Mouse (Mus musculus) hindbrain, embryonic 14.5 days (tissue): ENCODE measurements around the gene Crisp3. TPM values are rescaled to one million over a fixed set of nuclear protein-coding genes. Genes with fewer than 3 reads are reported as not detected.
"Not testable (repeated sequence)": the region's sequence is repeated elsewhere in the genome, so short reads cannot be mapped to it uniquely, and the experiment has no call there.

Experiments used
- ATAC-seq: fragments of 200-750 bp; cut with Nextera tagmentation; 2 replicates; pipeline ENCODE4 v1.8.0; 2017; ENCODE audit warnings: moderate number of reproducible peaks, mild to moderate bottlenecking, moderate TSS enrichment, moderate library complexity; ENCODE audit not compliant: low FRiP score
- DNase-seq: peaks from one replicate; pipeline ENCODE4 v3.0.0-alpha.2; 2015; ENCODE audit warnings: low spot score
- H3K27ac ChIP-seq: fragments of 300-500 bp; sonication (generic); 2 replicates; pipeline ENCODE4 v1.5.1; 2014; ENCODE audit warnings: mild to moderate bottlenecking, moderate library complexity
- H3K27me3 ChIP-seq: fragments of 300-500 bp; sonication (generic); 2 replicates; pipeline ENCODE4 v1.6.1; 2014; ENCODE audit warnings: mild to moderate bottlenecking, low read length, mixed read lengths; ENCODE audit not compliant: control insufficient read depth, insufficient read depth
- H3K36me3 ChIP-seq: fragments of 300-500 bp; sonication (generic); replicated peaks from 2 replicates; pipeline ENCODE4 v1.6.1; 2014; ENCODE audit not compliant: control insufficient read depth, insufficient read depth
- H3K4me1 ChIP-seq: fragments of 300-500 bp; sonication (generic); replicated peaks from 2 replicates; pipeline ENCODE4 v1.6.1; 2014; ENCODE audit warnings: antibody characterized with exemption, low read length, mixed read lengths; ENCODE audit not compliant: control insufficient read depth, insufficient read depth
- H3K4me2 ChIP-seq: fragments of 300-500 bp; sonication (generic); replicated peaks from 2 replicates; pipeline ENCODE4 v1.6.1; 2014; ENCODE audit warnings: mild to moderate bottlenecking, moderate library complexity
- H3K4me3 ChIP-seq: fragments of 300-500 bp; sonication (generic); replicated peaks from 2 replicates; pipeline ENCODE4 v1.5.1; 2014; ENCODE audit warnings: mild to moderate bottlenecking, low read length
- H3K9ac ChIP-seq: fragments of 300-500 bp; sonication (generic); 2 replicates; pipeline ENCODE4 v1.6.1; 2014
- H3K9me3 ChIP-seq: fragments of 300-500 bp; sonication (generic); 2 replicates; pipeline ENCODE4 v1.6.1; 2016; ENCODE audit warnings: low read length; ENCODE audit not compliant: control insufficient read depth
- WGBS: fragments of 180-500 bp; shearing (Covaris S2); extraction: QIAGEN DNeasy Blood & Tissue Kit; methylation state at CpG from one replicate; pipeline ENCODE4 v1.1.7; 2014; 5-methylcytosine and 5-hydroxymethylcytosine counted together
- polyA plus RNA-seq: library from polyadenylated mRNA; unstranded; fragments of >200 nt; fragmentation: Nextera tagmentation; extraction: Ambion mirVana; gene quantifications from 2 replicates; pipeline ENCODE4 v1.2.1, GENCODE M21; 2014

Gene Crisp3
- polyA plus RNA-seq, result not detected in 2 replicates

GRCm38 (mm10) chr17:40242135-40242534, at the start of gene Crisp3:
Gene Crisp3, minus strand, starts transcription at chr17:40242288.
- Histone ChIP-seq H3K36me3 (no peaks in the 10 kb centered on the region), H3K9ac (no peak within 1 kb of the TSS), H3K4me2 (no peak within 1 kb of the TSS), H3K27ac (no peak within 1 kb of the TSS), H3K27me3 (no peaks in the 10 kb centered on the region), H3K4me1 (no peaks in the 10 kb centered on the region), H3K4me3 (no peak within 1 kb of the TSS), H3K9me3 (no peaks in the 10 kb centered on the region)
- no peak for DNase-seq
- ATAC-seq, result no peak

GRCm38 (mm10) chr17:40285435-40285834, 43.3 kb upstream of the Crisp3 start:
- H3K4me3 ChIP-seq, result no peak overlapping the region

DNA sequence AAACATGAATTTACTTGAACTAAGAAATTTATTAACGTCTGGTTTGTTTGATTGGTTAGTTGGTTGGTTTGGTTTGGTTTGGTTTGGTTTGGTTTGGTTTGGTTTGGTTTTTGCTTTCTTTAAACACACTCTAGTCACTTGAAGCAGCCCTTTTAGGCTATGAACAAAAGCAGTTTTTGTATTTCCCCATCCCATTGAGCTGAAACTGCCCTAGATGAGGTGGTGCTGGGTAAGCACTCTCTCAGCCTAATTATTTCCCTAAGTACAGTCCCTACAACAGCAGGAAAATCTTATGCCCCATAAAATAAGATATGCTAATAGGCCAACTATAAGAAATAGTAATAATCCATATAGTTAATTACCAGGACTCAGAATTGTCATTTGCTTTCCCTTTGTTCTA, 33.4 kb upstream of the Crisp3 start:
- no peak overlapping the region for H3K4me3 ChIP-seq
- WGBS, result 74% methylated on average over 1 of the region's 1 CpGs
- no peak for ATAC-seq
- H3K27me3 ChIP-seq, result no peaks in the 10 kb centered on the region
- DNase-seq, result no peak
- H3K27ac ChIP-seq, result no peak overlapping the region
- H3K9ac ChIP-seq, result no peak overlapping the region
- no peak overlapping the region for H3K4me2 ChIP-seq
- H3K9me3 ChIP-seq, result no peaks in the 10 kb centered on the region
- no peaks in the 10 kb centered on the region for H3K36me3 ChIP-seq
- no peaks in the 10 kb centered on the region for H3K4me1 ChIP-seq

More at GRCm38 (mm10) chr17:40285435-40285834, 43.3 kb upstream of the Crisp3 start:
- no peak overlapping the region for H3K4me2 ChIP-seq
- no peak overlapping the region for H3K9ac ChIP-seq
- 73% methylated on average over 2 of the region's 2 CpGs for WGBS
- no peak for ATAC-seq
- no peaks in the 10 kb centered on the region for H3K4me1 ChIP-seq
- no peaks in the 10 kb centered on the region for H3K9me3 ChIP-seq
- H3K27ac ChIP-seq, result no peak overlapping the region
- peak; percentile 26 for DNase-seq
- no peaks in the 10 kb centered on the region for H3K36me3 ChIP-seq
- H3K27me3 ChIP-seq, result no peaks in the 10 kb centered on the region

- no peak for DNase-seq
- H3K9me3 ChIP-seq, result no peaks in the 10 kb centered on the region
- H3K36me3 ChIP-seq, result no peaks in the 10 kb centered on the region
- no peak for ATAC-seq
- no peak overlapping the region for H3K27ac ChIP-seq
- H3K27me3 ChIP-seq, result no peaks in the 10 kb centered on the region
- H3K4me2 ChIP-seq, result no peak overlapping the region
- H3K4me3 ChIP-seq, result no peak overlapping the region
- no peaks in the 10 kb centered on the region for H3K4me1 ChIP-seq
- no peak overlapping the region for H3K9ac ChIP-seq
- WGBS, result 45% methylated on average over 1 of the region's 1 CpGs
These were observed 32.9 kb upstream of the Crisp3 start for GRCm38 (mm10) chr17:40274906-40275470.

DNA sequence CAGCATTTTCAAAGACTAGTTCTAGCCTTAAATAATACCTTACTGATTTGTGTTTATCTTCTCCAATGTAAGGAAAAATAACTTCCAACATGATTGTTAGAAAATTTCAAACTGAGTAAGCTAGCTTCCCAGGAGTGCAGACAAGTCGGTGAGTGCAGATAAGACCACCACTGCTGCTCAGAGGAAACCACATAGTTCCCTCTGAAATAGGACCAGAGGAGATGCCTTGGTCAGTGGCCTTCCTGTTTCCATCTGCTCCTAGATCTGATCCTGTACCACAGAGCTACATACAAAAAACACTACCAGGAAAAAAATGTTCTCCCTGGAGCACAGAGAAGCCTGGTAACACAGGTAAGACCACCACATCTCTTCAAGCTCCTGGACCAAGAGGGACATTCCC, 10.4 kb upstream of the Crisp3 start:
- DNase-seq, result no peak
- no peak for ATAC-seq
- H3K36me3 ChIP-seq, result no peaks in the 10 kb centered on the region
- no peak overlapping the region for H3K4me3 ChIP-seq
- 83% methylated on average over 1 of the region's 1 CpGs for WGBS
- no peaks in the 10 kb centered on the region for H3K27me3 ChIP-seq
- no peak overlapping the region for H3K27ac ChIP-seq
- no peaks in the 10 kb centered on the region for H3K9me3 ChIP-seq
- H3K9ac ChIP-seq, result no peak overlapping the region
- H3K4me2 ChIP-seq, result no peak overlapping the region
- H3K4me1 ChIP-seq, result no peaks in the 10 kb centered on the region

DNA sequence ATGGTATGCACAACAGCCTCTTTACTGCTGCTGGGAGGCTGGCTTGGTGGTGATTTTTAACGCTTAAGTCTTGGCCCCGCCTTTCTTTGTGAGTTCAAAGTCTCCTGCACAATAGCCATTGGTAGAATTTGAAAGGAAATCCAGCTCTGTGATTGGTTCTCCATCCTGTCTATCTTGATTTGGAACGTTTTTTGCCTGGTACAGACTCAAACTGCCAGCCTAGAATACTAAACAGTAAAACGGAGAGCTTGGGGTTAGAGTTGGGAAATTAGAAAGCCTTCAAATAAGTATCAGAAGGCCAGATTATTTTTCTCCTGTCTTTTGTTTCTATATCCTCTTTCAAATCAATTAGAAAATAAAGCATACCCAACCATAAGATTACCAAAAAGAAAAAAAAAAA, 33.5 kb downstream of the Crisp3 start, which contains the start of gene Pgk2:
Pgk2 (minus strand) TSS at position 101 of the 400 bp plus-strand sequence.
- DNase-seq, result no peak
- H3K4me2 ChIP-seq, result no peak within 1 kb of the TSS
- ATAC-seq, result no peak
- no peaks in the 10 kb centered on the region for H3K27me3 ChIP-seq
- no peak within 1 kb of the TSS for H3K27ac ChIP-seq
- H3K9me3 ChIP-seq, result no peaks in the 10 kb centered on the region
- no peaks in the 10 kb centered on the region for H3K36me3 ChIP-seq
- H3K4me1 ChIP-seq, result no peaks in the 10 kb centered on the region
- WGBS, result 82% methylated on average over 4 of the region's 4 CpGs
- H3K4me3 ChIP-seq, result no peak within 1 kb of the TSS
- H3K9ac ChIP-seq, result no peak within 1 kb of the TSS

GRCm38 (mm10) chr17:40201803-40202202, 40.3 kb downstream of the Crisp3 start:
- H3K4me1 ChIP-seq, H3K4me2 ChIP-seq, H3K36me3 ChIP-seq, H3K9me3 ChIP-seq, H3K27ac ChIP-seq, H3K4me3 ChIP-seq, H3K9ac ChIP-seq, H3K27me3 ChIP-seq, DNase-seq, ATAC-seq: not testable (repeated sequence)

DNA sequence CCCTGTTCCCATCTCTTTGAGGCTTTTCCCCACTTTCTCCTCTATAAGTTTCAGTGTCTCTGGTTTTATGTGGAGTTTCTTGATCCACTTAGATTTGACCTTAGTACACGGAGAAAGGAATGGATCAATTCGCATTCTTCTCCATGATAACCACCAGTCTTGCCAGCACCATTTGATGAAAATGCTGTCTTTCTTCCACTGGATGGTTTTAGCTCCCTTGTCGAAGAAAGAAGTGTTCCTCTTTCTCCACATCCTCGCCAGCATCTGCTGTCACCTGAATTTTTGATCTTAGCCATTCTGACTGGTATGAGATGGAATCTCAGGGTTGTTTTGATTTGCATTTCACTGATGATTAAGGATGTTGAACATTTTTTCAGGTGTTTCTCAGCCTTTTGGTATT, 51.9 kb downstream of the Crisp3 start:
- not testable (repeated sequence) for H3K4me3 ChIP-seq, H3K36me3 ChIP-seq, H3K27ac ChIP-seq, H3K4me1 ChIP-seq, H3K27me3 ChIP-seq, H3K9ac ChIP-seq, DNase-seq, H3K9me3 ChIP-seq, H3K4me2 ChIP-seq, ATAC-seq
- 90% methylated on average over 4 of the region's 4 CpGs for WGBS
